Mouse (Mus musculus): ENCODE results near the gene Tmem222. TPM values are rescaled to one million over a fixed set of nuclear protein-coding genes. Genes with fewer than 3 reads are reported as not detected.

Tmem222 gene
- 55.5 and 59.2 TPM in 2 replicates for polyA plus RNA-seq (2015; fragmentation: Nextera tagmentation; extraction: Ambion mirVana)

GRCm38 (mm10) chr4:133277104-133278026, at the start of gene Tmem222:
TSS of gene Tmem222 (minus strand) at chr4:133277792.
- under 1% methylated on average over 72 of the region's 73 CpGs for WGBS
- Histone ChIP-seq H3K4me1 (ENCODE audit: control insufficient read depth, insufficient read depth, low read length) (peaks cover 27% of the 10 kb centered on the region), H3K4me2 (ENCODE audit: low read depth, low read length) (peak within 1 kb of the TSS; percentile 88), H3K4me3 (ENCODE audit: low read length) (peak within 1 kb of the TSS; percentile 85), H3K36me3 (ENCODE audit: control insufficient read depth, insufficient read depth) (no peaks in the 10 kb centered on the region; the same call in 1 of the 2 replicates), H3K27me3 (ENCODE audit: control insufficient read depth, insufficient read depth, low read length) (no peaks in the 10 kb centered on the region), H3K9me3 (replicated peaks; ENCODE audit: control insufficient read depth, low read length) (no peaks in the 10 kb centered on the region), H3K27ac (ENCODE audit: low read length) (peak within 1 kb of the TSS; percentile 86), H3K9ac (ENCODE audit: low read length) (peak within 1 kb of the TSS; percentile 89)
- peak; percentile 94 for ATAC-seq (replicated peaks; ENCODE audit: extremely low read depth, insufficient read depth, low FRiP score)

DNA sequence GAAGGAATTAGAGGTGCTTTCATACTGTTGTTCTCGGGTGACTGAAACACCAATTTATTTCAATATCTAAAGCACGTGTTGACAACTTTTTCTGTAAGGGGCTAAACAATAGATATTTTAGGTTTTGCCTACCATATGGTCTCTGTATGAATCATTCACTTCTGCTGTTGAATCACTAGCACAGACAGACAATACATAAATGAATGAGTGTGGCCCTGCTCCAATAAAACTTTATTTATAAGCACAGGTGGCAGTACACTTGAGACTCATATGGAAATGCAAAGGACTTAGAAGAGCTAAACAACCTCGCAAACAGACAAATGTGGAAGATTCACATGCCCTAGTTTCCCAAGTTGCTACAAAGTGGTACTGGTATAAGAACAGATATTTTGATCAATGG, 42.1 kb upstream of the Tmem222 start:
- 88% methylated on average over 3 of the region's 3 CpGs for WGBS
- H3K4me1 ChIP-seq (ENCODE audit: control insufficient read depth, insufficient read depth, low read length) = no peaks in the 10 kb centered on the region

GRCm38 (mm10) chr4:133315991-133316390, 38.4 kb upstream of the Tmem222 start:
- Histone ChIP-seq H3K36me3 (ENCODE audit: control insufficient read depth, insufficient read depth) (peaks cover 5% of the 10 kb centered on the region), H3K9ac (ENCODE audit: low read length) (no peak overlapping the region), H3K9me3 (replicated peaks; ENCODE audit: control insufficient read depth, low read length) (no peaks in the 10 kb centered on the region), H3K4me3 (ENCODE audit: low read length) (no peak overlapping the region), H3K4me1 (ENCODE audit: control insufficient read depth, insufficient read depth, low read length) (no peaks in the 10 kb centered on the region), H3K4me2 (ENCODE audit: low read depth, low read length) (no peak overlapping the region), H3K27me3 (ENCODE audit: control insufficient read depth, insufficient read depth, low read length) (no peaks in the 10 kb centered on the region), H3K27ac (ENCODE audit: low read length) (no peak overlapping the region)
- no peak for ATAC-seq (replicated peaks; ENCODE audit: extremely low read depth, insufficient read depth, low FRiP score)
- 74% methylated on average over 5 of the region's 5 CpGs for WGBS

More for the DNA sequence above, 42.1 kb upstream of the Tmem222 start:
- H3K4me2 ChIP-seq (ENCODE audit: low read depth, low read length) = no peak overlapping the region
- H3K27me3 ChIP-seq (ENCODE audit: control insufficient read depth, insufficient read depth, low read length) = no peaks in the 10 kb centered on the region
- no peak for ATAC-seq (replicated peaks; ENCODE audit: extremely low read depth, insufficient read depth, low FRiP score)
- no peaks in the 10 kb centered on the region for H3K9me3 ChIP-seq (replicated peaks; ENCODE audit: control insufficient read depth, low read length)
- no peak overlapping the region for H3K9ac ChIP-seq (ENCODE audit: low read length)
- H3K36me3 ChIP-seq (ENCODE audit: control insufficient read depth, insufficient read depth) = peaks cover 3% of the 10 kb centered on the region
- H3K4me3 ChIP-seq (ENCODE audit: low read length) = no peak overlapping the region
- no peak overlapping the region for H3K27ac ChIP-seq (ENCODE audit: low read length)

DNA sequence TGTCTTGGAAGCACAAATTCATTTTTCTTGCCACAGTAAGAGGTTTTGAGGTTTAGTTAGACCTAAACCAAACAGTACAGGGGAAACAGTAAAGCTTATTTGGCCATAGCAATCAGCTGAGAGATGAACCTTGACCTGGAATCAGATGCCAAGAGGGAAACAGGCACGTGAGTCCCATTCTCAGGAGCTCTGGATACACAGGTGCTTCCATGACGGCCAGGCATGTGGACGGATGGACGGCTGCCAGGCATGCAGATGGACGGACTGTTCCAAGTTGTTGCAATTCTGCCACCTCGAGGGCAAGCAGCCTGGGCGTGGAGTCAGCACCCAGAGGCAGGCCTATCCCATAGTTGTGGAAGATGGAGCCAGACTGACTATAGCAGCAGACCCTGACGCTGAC, 37.3 kb upstream of the Tmem222 start:
- H3K4me1 ChIP-seq (ENCODE audit: control insufficient read depth, insufficient read depth, low read length) = no peaks in the 10 kb centered on the region
- H3K27ac ChIP-seq (ENCODE audit: low read length) = no peak overlapping the region
- no peak overlapping the region for H3K4me2 ChIP-seq (ENCODE audit: low read depth, low read length)
- H3K36me3 ChIP-seq (ENCODE audit: control insufficient read depth, insufficient read depth) = peaks cover 2% of the 10 kb centered on the region; the same call in 1 of the 2 replicates
- H3K9ac ChIP-seq (ENCODE audit: low read length) = no peak overlapping the region
- no peak overlapping the region for H3K4me3 ChIP-seq (ENCODE audit: low read length)
- H3K27me3 ChIP-seq (ENCODE audit: control insufficient read depth, insufficient read depth, low read length) = no peaks in the 10 kb centered on the region
- WGBS = 59% methylated on average over 8 of the region's 8 CpGs
- H3K9me3 ChIP-seq (replicated peaks; ENCODE audit: control insufficient read depth, low read length) = no peaks in the 10 kb centered on the region
- no peak for ATAC-seq (replicated peaks; ENCODE audit: extremely low read depth, insufficient read depth, low FRiP score)

GRCm38 (mm10) chr4:133309948-133310347, 32.4 kb upstream of the Tmem222 start:
- H3K4me3 ChIP-seq (ENCODE audit: low read length) = no peak overlapping the region
- H3K27ac ChIP-seq (ENCODE audit: low read length) = no peak overlapping the region
- no peaks in the 10 kb centered on the region for H3K27me3 ChIP-seq (ENCODE audit: control insufficient read depth, insufficient read depth, low read length)
- H3K9me3 ChIP-seq (replicated peaks; ENCODE audit: control insufficient read depth, low read length) = no peaks in the 10 kb centered on the region
- 1% methylated on average over 3 of the region's 3 CpGs for WGBS
- H3K9ac ChIP-seq (ENCODE audit: low read length) = no peak overlapping the region
- no peak overlapping the region for H3K4me2 ChIP-seq (ENCODE audit: low read depth, low read length)
- H3K4me1 ChIP-seq (ENCODE audit: control insufficient read depth, insufficient read depth, low read length) = no peaks in the 10 kb centered on the region
- peaks cover 2% of the 10 kb centered on the region; the same call in 1 of the 2 replicates for H3K36me3 ChIP-seq (ENCODE audit: control insufficient read depth, insufficient read depth)
- no peak for ATAC-seq (replicated peaks; ENCODE audit: extremely low read depth, insufficient read depth, low FRiP score)

DNA sequence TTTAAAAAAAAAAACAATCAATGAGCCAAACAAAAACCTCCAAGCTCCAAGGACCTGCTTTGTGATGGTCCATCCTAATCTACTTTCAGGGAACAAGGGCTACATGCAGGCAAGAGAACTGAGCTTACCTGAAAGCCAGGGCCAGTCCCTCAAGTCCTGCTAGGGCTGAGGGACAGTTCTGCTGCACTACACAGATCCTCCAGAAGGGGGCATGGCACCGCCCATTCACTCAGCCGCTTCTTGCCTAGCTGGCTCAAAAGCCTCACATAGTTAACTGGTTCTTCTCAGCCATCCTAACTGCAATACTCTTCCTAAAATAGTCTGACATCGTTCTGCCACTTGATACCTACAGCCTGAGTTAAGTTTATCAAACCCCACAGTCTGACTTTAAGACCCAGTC, 29.7 kb upstream of the Tmem222 start:
- Histone ChIP-seq H3K4me1 (ENCODE audit: control insufficient read depth, insufficient read depth, low read length) (no peaks in the 10 kb centered on the region), H3K27ac (ENCODE audit: low read length) (no peak overlapping the region), H3K9me3 (replicated peaks; ENCODE audit: control insufficient read depth, low read length) (no peaks in the 10 kb centered on the region), H3K9ac (ENCODE audit: low read length) (no peak overlapping the region), H3K4me2 (ENCODE audit: low read depth, low read length) (no peak overlapping the region), H3K4me3 (ENCODE audit: low read length) (no peak overlapping the region), H3K36me3 (ENCODE audit: control insufficient read depth, insufficient read depth) (no peaks in the 10 kb centered on the region; the same call in 1 of the 2 replicates), H3K27me3 (ENCODE audit: control insufficient read depth, insufficient read depth, low read length) (no peaks in the 10 kb centered on the region)
- 43% methylated on average over 3 of the region's 3 CpGs for WGBS
- ATAC-seq (replicated peaks; ENCODE audit: extremely low read depth, insufficient read depth, low FRiP score) = no peak

GRCm38 (mm10) chr4:133305825-133306224, 28.2 kb upstream of the Tmem222 start:
- Histone ChIP-seq H3K27ac (ENCODE audit: low read length) (no peak overlapping the region), H3K4me2 (ENCODE audit: low read depth, low read length) (no peak overlapping the region), H3K4me1 (ENCODE audit: control insufficient read depth, insufficient read depth, low read length) (no peaks in the 10 kb centered on the region), H3K36me3 (ENCODE audit: control insufficient read depth, insufficient read depth) (peaks cover 2% of the 10 kb centered on the region), H3K27me3 (ENCODE audit: control insufficient read depth, insufficient read depth, low read length) (no peaks in the 10 kb centered on the region), H3K9ac (ENCODE audit: low read length) (no peak overlapping the region), H3K4me3 (ENCODE audit: low read length) (no peak overlapping the region), H3K9me3 (replicated peaks; ENCODE audit: control insufficient read depth, low read length) (no peaks in the 10 kb centered on the region)
- WGBS = 59% methylated on average over 7 of the region's 7 CpGs
- no peak for ATAC-seq (replicated peaks; ENCODE audit: extremely low read depth, insufficient read depth, low FRiP score)

DNA sequence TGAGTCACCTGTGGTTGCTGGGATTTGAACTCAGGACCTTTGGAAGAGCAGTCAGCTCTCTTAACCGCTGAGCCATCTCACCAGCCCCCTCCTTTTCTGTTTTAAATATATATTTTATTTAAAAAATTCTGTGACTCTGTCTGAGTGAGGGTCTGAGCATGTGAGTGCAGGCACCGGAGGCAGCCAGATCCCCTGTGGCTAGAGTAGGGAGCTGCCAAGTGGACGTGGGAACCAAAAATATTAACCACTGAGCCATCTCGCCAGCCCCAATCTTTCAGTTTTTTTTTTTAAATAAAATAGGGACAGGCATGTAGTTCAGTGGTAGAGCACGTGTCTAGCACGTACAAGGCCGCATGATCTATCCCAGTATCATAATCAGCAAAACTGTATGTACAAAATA, 27.2 kb upstream of the Tmem222 start:
- Histone ChIP-seq H3K9me3 (replicated peaks; ENCODE audit: control insufficient read depth, low read length) (no peaks in the 10 kb centered on the region), H3K27me3 (ENCODE audit: control insufficient read depth, insufficient read depth, low read length) (no peaks in the 10 kb centered on the region), H3K27ac (ENCODE audit: low read length) (no peak overlapping the region), H3K36me3 (ENCODE audit: control insufficient read depth, insufficient read depth) (peaks cover 6% of the 10 kb centered on the region), H3K4me1 (ENCODE audit: control insufficient read depth, insufficient read depth, low read length) (no peaks in the 10 kb centered on the region), H3K4me3 (ENCODE audit: low read length) (no peak overlapping the region), H3K4me2 (ENCODE audit: low read depth, low read length) (no peak overlapping the region), H3K9ac (ENCODE audit: low read length) (no peak overlapping the region)
- no peak for ATAC-seq (replicated peaks; ENCODE audit: extremely low read depth, insufficient read depth, low FRiP score)
- WGBS = 91% methylated on average over 7 of the region's 7 CpGs

DNA sequence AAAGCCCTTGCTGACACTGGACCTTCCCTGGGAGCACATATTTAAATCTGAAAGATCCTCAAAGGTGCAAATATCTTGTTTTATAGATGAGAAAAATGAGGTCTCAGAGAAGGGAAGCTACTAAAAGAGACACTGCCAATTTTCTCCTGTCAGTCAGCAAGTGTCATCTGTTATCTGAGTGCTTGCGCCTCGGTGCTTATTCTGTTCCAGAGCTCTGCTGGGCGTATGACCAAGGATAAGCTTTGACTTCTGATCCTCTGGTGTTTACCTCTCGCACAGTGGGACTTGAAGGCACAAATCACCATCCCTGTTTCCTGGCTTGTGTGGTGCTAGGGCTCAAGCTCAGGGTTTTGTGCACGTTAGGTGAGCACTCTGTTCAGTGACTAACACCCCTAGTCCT, 25.1 kb upstream of the Tmem222 start:
- Histone ChIP-seq H3K4me2 (ENCODE audit: low read depth, low read length) (no peak overlapping the region), H3K9ac (ENCODE audit: low read length) (no peak overlapping the region), H3K27ac (ENCODE audit: low read length) (no peak overlapping the region), H3K36me3 (ENCODE audit: control insufficient read depth, insufficient read depth) (peaks cover 7% of the 10 kb centered on the region), H3K9me3 (replicated peaks; ENCODE audit: control insufficient read depth, low read length) (no peaks in the 10 kb centered on the region), H3K4me3 (ENCODE audit: low read length) (no peak overlapping the region), H3K4me1 (ENCODE audit: control insufficient read depth, insufficient read depth, low read length) (peaks cover 4% of the 10 kb centered on the region; the same call in 1 of the 2 replicates), H3K27me3 (ENCODE audit: control insufficient read depth, insufficient read depth, low read length) (no peaks in the 10 kb centered on the region)
- ATAC-seq (replicated peaks; ENCODE audit: extremely low read depth, insufficient read depth, low FRiP score) = no peak
- WGBS = 63% methylated on average over 5 of the region's 5 CpGs

Data from heart, embryonic 16.5 days (tissue).